Mouse (Mus musculus) liver, embryonic 13.5 days (tissue): ENCODE measurements around the gene Pde11a. TPM values are rescaled to one million over a fixed set of nuclear protein-coding genes. Genes with fewer than 3 reads are reported as not detected.

Source experiments
- ATAC-seq: fragments of 200-750 bp; cut with Nextera tagmentation; 2 replicates; pipeline ENCODE4 v1.8.0; 2017; ENCODE audit warnings: low read depth, mild to moderate bottlenecking, moderate number of reproducible peaks, moderate library complexity
- DNase-seq: peaks from one replicate; pipeline ENCODE4 v3.0.0; 2022
- H3K27ac ChIP-seq: fragments of 300-500 bp; sonication (generic); 2 replicates; pipeline ENCODE4 v1.5.1; 2015; ENCODE audit warnings: moderate library complexity, mild to moderate bottlenecking, inconsistent platforms
- H3K27me3 ChIP-seq: fragments of 300-500 bp; sonication (generic); 2 replicates; pipeline ENCODE4 v1.6.1; 2015; ENCODE audit warnings: mild to moderate bottlenecking, inconsistent platforms
- H3K36me3 ChIP-seq: fragments of 300-500 bp; sonication (generic); 2 replicates; pipeline ENCODE4 v1.6.1; 2015; ENCODE audit warnings: mild to moderate bottlenecking, inconsistent platforms
- H3K4me1 ChIP-seq: fragments of 300-500 bp; sonication (generic); replicated peaks from 2 replicates; pipeline ENCODE4 v1.6.1; 2015; ENCODE audit warnings: inconsistent platforms
- H3K4me2 ChIP-seq: fragments of 300-500 bp; sonication (generic); 2 replicates; pipeline ENCODE4 v1.6.1; 2015; ENCODE audit warnings: inconsistent platforms, mild to moderate bottlenecking, moderate library complexity
- H3K4me3 ChIP-seq: fragments of 300-500 bp; sonication (generic); replicated peaks from 2 replicates; pipeline ENCODE4 v1.5.1; 2015; ENCODE audit warnings: mild to moderate bottlenecking, inconsistent platforms
- H3K9ac ChIP-seq: fragments of 300-500 bp; sonication (generic); 2 replicates; pipeline ENCODE4 v1.6.1; 2015; ENCODE audit warnings: mild to moderate bottlenecking, inconsistent platforms
- H3K9me3 ChIP-seq: fragments of 300-500 bp; sonication (generic); replicated peaks from 2 replicates; pipeline ENCODE4 v1.6.1; 2016; ENCODE audit warnings: inconsistent platforms
- WGBS: fragments of 180-500 bp; shearing (Covaris S2); methylation state at CpG from one replicate; pipeline ENCODE4 v1.1.7; 2015; ENCODE audit not compliant: insufficient replicate concordance; 5-methylcytosine and 5-hydroxymethylcytosine counted together
- polyA plus RNA-seq: library from polyadenylated mRNA; unstranded; fragments of >200 nt; fragmentation: Nextera tagmentation; extraction: Ambion mirVana; gene quantifications from 2 replicates; pipeline ENCODE4 v1.2.1, GENCODE M21; 2015

Gene Pde11a
- polyA plus RNA-seq, 1 experiment from 2014 or later = not detected

DNA sequence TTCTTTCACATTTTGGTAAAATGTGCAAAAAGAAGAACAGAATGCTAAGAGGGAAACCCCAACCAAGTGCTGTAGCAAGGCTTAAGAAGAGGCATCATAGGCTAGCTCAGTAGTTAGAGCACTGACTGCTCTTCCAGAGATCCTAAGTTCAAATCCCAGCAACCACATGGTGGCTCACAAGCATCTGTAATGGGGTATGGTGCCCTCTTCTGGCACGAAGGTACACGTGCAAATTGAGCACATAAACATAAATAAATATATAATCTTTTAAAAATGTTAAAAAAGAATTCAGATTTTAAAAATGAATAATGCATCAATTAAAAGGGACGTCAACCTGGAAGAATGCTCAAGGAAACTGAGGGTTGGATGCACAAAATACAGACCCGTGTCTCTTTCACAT, 271.4 kb downstream of the Pde11a start:
- Histone ChIP-seq H3K9ac (no peak overlapping the region), H3K9me3 (no peaks in the 10 kb centered on the region), H3K27me3 (no peaks in the 10 kb centered on the region), H3K27ac (no peak overlapping the region), H3K4me2 (no peak overlapping the region), H3K4me1 (no peaks in the 10 kb centered on the region), H3K36me3 (no peaks in the 10 kb centered on the region), H3K4me3 (no peak overlapping the region)
- WGBS = 48% methylated on average over 4 of the region's 4 CpGs
- no peak for ATAC-seq
- no peak for DNase-seq

- DNase-seq = no peak
- Histone ChIP-seq H3K4me2 (no peak overlapping the region), H3K27me3 (no peaks in the 10 kb centered on the region)
These were observed 273.3 kb downstream of the Pde11a start for GRCm38 (mm10) chr2:76065292-76065691.

DNA sequence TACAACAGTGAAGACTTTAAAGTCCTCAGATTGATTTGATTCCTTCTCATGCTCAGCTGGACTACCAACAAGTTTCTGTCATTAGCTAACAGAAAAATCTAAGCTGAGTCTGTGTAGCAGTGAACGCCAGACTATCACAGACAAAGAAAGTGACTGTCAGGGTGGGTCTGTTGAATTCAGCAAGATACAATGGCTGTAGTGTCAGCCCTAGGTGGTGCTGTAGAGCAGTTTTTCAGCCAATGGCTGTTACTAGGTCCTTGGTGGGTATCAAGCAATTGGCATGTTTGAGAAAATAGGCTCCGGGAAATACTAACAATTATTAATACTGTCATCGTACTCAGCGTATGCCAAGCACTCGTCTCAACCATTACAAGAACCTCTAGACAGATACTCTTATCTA, 274.5 kb downstream of the Pde11a start:
- no peak overlapping the region for H3K4me3 ChIP-seq
- no peaks in the 10 kb centered on the region for H3K36me3 ChIP-seq
- H3K9me3 ChIP-seq = no peaks in the 10 kb centered on the region
- ATAC-seq (no peak), DNase-seq (no peak)
- 64% methylated on average over 5 of the region's 5 CpGs for WGBS
- H3K27ac ChIP-seq = no peak overlapping the region
- no peak overlapping the region for H3K9ac ChIP-seq
- no peak overlapping the region for H3K4me2 ChIP-seq
- no peaks in the 10 kb centered on the region for H3K4me1 ChIP-seq
- H3K27me3 ChIP-seq = no peaks in the 10 kb centered on the region

More at GRCm38 (mm10) chr2:76065292-76065691, 273.3 kb downstream of the Pde11a start:
- Histone ChIP-seq H3K4me1 (no peaks in the 10 kb centered on the region), H3K4me3 (no peak overlapping the region), H3K9me3 (no peaks in the 10 kb centered on the region), H3K27ac (no peak overlapping the region), H3K9ac (no peak overlapping the region), H3K36me3 (no peaks in the 10 kb centered on the region)
- WGBS = 28% methylated on average over 7 of the region's 7 CpGs
- ATAC-seq = no peak

- Histone ChIP-seq H3K36me3 (no peaks in the 10 kb centered on the region), H3K27me3 (peaks cover 2% of the 10 kb centered on the region; the same call in 1 of the 2 replicates), H3K9me3 (no peaks in the 10 kb centered on the region), H3K27ac (no peak overlapping the region), H3K4me1 (no peaks in the 10 kb centered on the region), H3K4me3 (no peak overlapping the region), H3K9ac (no peak overlapping the region), H3K4me2 (no peak overlapping the region)
- ATAC-seq (no peak), DNase-seq (no peak)
- 76% methylated on average over 3 of the region's 3 CpGs for WGBS
These were observed 278.4 kb downstream of the Pde11a start for GRCm38 (mm10) chr2:76060207-76060606.

DNA sequence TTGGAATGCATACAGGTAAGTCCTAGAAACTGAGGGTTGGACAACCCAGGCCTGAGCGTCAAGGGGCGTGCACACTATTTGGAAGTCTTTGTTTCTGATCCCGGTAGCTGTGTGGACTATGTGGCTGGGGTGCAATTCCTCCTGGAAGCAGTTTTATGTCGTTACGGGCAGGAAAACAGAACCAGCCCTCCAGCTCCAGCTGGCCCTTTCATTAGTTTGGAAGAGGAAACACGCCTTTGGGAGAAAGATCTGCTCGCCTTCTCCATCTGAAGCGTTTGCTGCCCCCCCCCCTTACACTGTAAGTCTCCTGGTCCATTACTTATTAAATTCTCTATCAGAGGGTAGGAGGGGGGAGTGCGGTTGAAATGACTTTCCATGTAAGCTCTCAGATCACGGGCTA, 279.0 kb downstream of the Pde11a start:
- H3K9ac ChIP-seq = no peak overlapping the region
- no peaks in the 10 kb centered on the region for H3K36me3 ChIP-seq
- H3K4me2 ChIP-seq = no peak overlapping the region
- H3K27ac ChIP-seq = no peak overlapping the region
- H3K27me3 ChIP-seq = peaks cover 2% of the 10 kb centered on the region; the same call in 1 of the 2 replicates
- no peak overlapping the region for H3K4me3 ChIP-seq
- ATAC-seq = no peak
- WGBS = 70% methylated on average over 10 of the region's 10 CpGs
- no peak for DNase-seq
- no peaks in the 10 kb centered on the region for H3K4me1 ChIP-seq
- no peaks in the 10 kb centered on the region for H3K9me3 ChIP-seq

DNA sequence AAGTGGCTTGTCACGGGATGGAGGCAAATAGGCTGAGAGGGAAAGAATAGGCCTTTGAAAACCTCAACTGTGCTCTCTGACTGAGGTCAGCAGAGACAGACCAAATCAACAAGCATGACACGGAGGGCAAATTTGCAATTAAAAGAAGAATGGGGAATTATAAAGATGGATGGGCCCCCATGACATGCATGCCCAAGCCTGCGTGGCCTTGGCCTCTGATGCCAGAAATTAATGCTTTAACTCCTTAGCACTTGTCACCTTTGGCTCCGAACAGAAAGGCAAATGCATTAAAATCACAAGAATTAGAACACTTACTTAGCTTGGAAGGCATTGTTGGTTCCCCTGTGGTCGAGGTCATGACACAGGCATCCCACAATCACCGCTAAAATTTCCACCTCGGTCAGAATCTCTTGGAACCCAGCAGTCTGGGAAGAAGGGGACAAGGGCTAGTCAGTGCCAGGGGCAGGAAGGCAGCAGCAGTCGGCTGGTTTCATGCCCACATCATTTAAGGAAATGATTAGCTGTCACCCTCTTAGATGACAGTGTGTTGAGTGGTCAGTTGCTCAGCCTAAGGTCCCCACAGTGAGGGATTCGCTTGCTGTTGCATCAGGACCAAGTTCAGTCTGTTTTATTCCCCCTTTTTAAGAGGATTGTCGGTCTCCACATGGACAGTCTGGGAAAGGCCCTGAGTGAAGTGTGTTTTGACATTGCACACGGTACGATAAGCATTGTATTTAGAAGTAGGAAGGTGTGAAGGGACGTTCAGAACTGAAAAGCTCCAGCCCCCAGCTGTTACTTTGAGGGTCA, 279.7 kb downstream of the Pde11a start:
- H3K4me2 ChIP-seq = no peak overlapping the region
- no peak overlapping the region for H3K27ac ChIP-seq
- DNase-seq (no peak), ATAC-seq (no peak)
- no peak overlapping the region for H3K4me3 ChIP-seq
- H3K36me3 ChIP-seq = no peaks in the 10 kb centered on the region
- H3K27me3 ChIP-seq = peaks cover 2% of the 10 kb centered on the region; the same call in 1 of the 2 replicates
- no peak overlapping the region for H3K9ac ChIP-seq
- H3K9me3 ChIP-seq = no peaks in the 10 kb centered on the region
- WGBS = 67% methylated on average over 13 of the region's 13 CpGs
- H3K4me1 ChIP-seq = no peaks in the 10 kb centered on the region

- 70% methylated on average over 7 of the region's 7 CpGs for WGBS
- Histone ChIP-seq H3K4me3 (no peak overlapping the region), H3K4me2 (no peak overlapping the region), H3K9ac (no peak overlapping the region), H3K27me3 (peaks cover 2% of the 10 kb centered on the region; the same call in 1 of the 2 replicates), H3K4me1 (no peaks in the 10 kb centered on the region), H3K36me3 (no peaks in the 10 kb centered on the region), H3K27ac (no peak overlapping the region), H3K9me3 (no peaks in the 10 kb centered on the region)
- no peak for ATAC-seq
- DNase-seq = no peak
These were observed 281.0 kb downstream of the Pde11a start for GRCm38 (mm10) chr2:76057555-76057954.

- Histone ChIP-seq H3K27ac (no peak overlapping the region), H3K4me3 (no peak overlapping the region), H3K4me1 (no peaks in the 10 kb centered on the region; the same call in 1 of the 2 replicates), H3K9ac (no peak overlapping the region), H3K4me2 (no peak overlapping the region), H3K9me3 (no peaks in the 10 kb centered on the region), H3K36me3 (no peaks in the 10 kb centered on the region), H3K27me3 (peaks cover 2% of the 10 kb centered on the region; the same call in 1 of the 2 replicates)
- ATAC-seq = no peak
- no peak for DNase-seq
- WGBS = 71% methylated on average over 14 of the region's 14 CpGs
These were observed 284.7 kb downstream of the Pde11a start for GRCm38 (mm10) chr2:76053748-76054331.

DNA sequence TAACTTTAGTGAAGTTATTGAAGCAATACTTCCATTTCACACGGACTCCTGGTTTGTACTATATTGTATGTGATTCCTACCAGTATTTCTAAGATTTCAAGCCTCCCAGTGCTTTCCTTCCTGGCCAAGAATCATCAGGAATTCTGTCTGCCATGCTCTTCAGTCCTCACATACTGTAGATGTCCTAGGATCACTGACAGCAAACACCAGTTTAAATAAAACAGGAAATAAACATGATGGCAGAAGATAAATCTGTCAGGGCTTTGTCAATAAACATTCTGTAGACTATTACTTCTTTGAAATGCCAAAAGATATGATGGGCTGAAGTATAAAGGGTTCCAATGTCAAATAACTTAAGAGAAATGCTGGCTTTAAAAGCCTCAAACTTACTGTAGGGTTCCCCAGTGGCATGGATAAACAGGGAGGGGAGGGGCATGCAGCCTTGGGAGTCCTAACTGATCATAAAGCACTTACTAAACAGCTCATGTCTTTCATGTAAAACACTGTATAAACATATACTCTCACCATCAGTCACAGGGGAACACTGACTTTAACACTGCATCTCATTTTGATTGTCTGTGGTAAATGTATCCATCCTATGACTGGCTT, 285.6 kb downstream of the Pde11a start:
- DNase-seq = no peak
- no peaks in the 10 kb centered on the region for H3K9me3 ChIP-seq
- no peak overlapping the region for H3K27ac ChIP-seq
- no peaks in the 10 kb centered on the region; the same call in 1 of the 2 replicates for H3K4me1 ChIP-seq
- H3K4me2 ChIP-seq = no peak overlapping the region
- H3K4me3 ChIP-seq = no peak overlapping the region
- no peak for ATAC-seq
- H3K27me3 ChIP-seq = peaks cover 2% of the 10 kb centered on the region; the same call in 1 of the 2 replicates
- no peak overlapping the region for H3K9ac ChIP-seq
- 49% methylated on average over 1 of the region's 1 CpGs for WGBS
- no peaks in the 10 kb centered on the region for H3K36me3 ChIP-seq

- no peak for DNase-seq
- H3K4me3 ChIP-seq = no peak overlapping the region
- no peaks in the 10 kb centered on the region for H3K9me3 ChIP-seq
- no peaks in the 10 kb centered on the region; the same call in 1 of the 2 replicates for H3K4me1 ChIP-seq
- no peaks in the 10 kb centered on the region for H3K36me3 ChIP-seq
- peaks cover under 1% of the 10 kb centered on the region; the same call in 1 of the 2 replicates for H3K27me3 ChIP-seq
- ATAC-seq = no peak
- H3K27ac ChIP-seq = no peak overlapping the region
- no peak overlapping the region for H3K9ac ChIP-seq
- 67% methylated on average over 11 of the region's 11 CpGs for WGBS
- H3K4me2 ChIP-seq = no peak overlapping the region
These were observed 287.2 kb downstream of the Pde11a start for GRCm38 (mm10) chr2:76051385-76051784.

DNA sequence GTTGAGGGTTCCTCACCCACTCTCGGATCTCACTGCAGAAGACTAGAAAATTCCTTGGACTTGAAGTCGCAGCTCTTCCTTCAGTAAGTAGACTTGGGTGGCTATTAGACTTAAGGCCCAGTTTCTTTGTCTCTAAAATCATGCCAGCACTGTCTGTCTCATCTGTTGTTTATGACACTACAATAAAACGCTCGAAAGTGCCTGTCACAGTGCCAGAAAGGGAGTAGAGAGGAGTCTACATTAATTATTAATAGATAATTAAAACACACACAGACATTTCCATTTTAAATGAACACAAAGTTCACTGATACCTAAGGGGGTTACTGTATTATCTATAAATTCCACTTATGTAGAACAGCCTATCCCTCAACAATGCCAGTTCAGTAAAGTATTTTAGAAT, 287.7 kb downstream of the Pde11a start:
- Histone ChIP-seq H3K9ac (no peak overlapping the region), H3K27ac (no peak overlapping the region)
- WGBS = 65% methylated on average over 4 of the region's 4 CpGs

More for the DNA sequence above, 287.7 kb downstream of the Pde11a start:
- H3K4me1 ChIP-seq = no peaks in the 10 kb centered on the region; the same call in 1 of the 2 replicates
- ATAC-seq = no peak
- no peaks in the 10 kb centered on the region for H3K27me3 ChIP-seq
- H3K9me3 ChIP-seq = no peaks in the 10 kb centered on the region
- no peak for DNase-seq
- H3K4me3 ChIP-seq = no peak overlapping the region
- no peaks in the 10 kb centered on the region for H3K36me3 ChIP-seq
- H3K4me2 ChIP-seq = no peak overlapping the region
